Mouse (Mus musculus): ENCODE measurements around the gene Cmtm5. TPM values are rescaled to one million over a fixed set of nuclear protein-coding genes. Genes with fewer than 3 reads are reported as not detected.
A peak's percentile ranks its signal among the peaks of the same experiment; 100 is the strongest.

Cmtm5 gene
- polyA plus RNA-seq, 1 experiment from 2014 or later = 0.49 TPM

MicroRNA genes within 50 kb of the gene (microRNA counts, 519-probe panel; counts per million panel counts)
- microRNA mmu-miR-208a (7,850 counts per million, percentile 96 among the panel's probes with 10 or more counts), microRNA mmu-miR-208b (8,216 counts per million, percentile 100 among the panel's probes with 10 or more counts)

Small RNAs within 50 kb of the gene (microRNA-seq; reads per million reads assigned to microRNA genes)
- 12,836 reads per million, percentile 97 among the genes with 10 or more reads in this experiment for gene Mir208a (ENCODE audit: borderline number of aligned reads)
- 58,129 reads per million, percentile 99 among the genes with 10 or more reads in this experiment for gene Mir208b (ENCODE audit: borderline number of aligned reads)

Other genes starting within 250 kb of the Cmtm5 start
- 72.1 and 96.8 TPM in 2 replicates for gene Acin1, start 249.3 kb upstream of the Cmtm5 start, polyA plus RNA-seq (2014; fragmentation: Nextera tagmentation; extraction: Ambion mirVana)
- gene Gm29776, start 237.4 kb upstream of the Cmtm5 start, polyA plus RNA-seq (2014; fragmentation: Nextera tagmentation; extraction: Ambion mirVana) = 0.15 and 0.36 TPM in 2 replicates
- not detected in 2 replicates for gene Cebpe, start 224.1 kb upstream of the Cmtm5 start, polyA plus RNA-seq (2014; fragmentation: Nextera tagmentation; extraction: Ambion mirVana)
- gene Slc7a8, start 154.3 kb upstream of the Cmtm5 start, polyA plus RNA-seq (2014; fragmentation: Nextera tagmentation; extraction: Ambion mirVana) = 4.8 and 5.6 TPM in 2 replicates
- gene Rnf212b, start 122.1 kb upstream of the Cmtm5 start, polyA plus RNA-seq (2014; fragmentation: Nextera tagmentation; extraction: Ambion mirVana) = not detected in 2 replicates
- 6.5 and 6.7 TPM in 2 replicates for gene Homez, start 65.3 kb upstream of the Cmtm5 start, polyA plus RNA-seq (2014; fragmentation: Nextera tagmentation; extraction: Ambion mirVana)
- 0.94 and 1.8 TPM in 2 replicates for gene Ppp1r3e, start 58.7 kb upstream of the Cmtm5 start, polyA plus RNA-seq (2014; fragmentation: Nextera tagmentation; extraction: Ambion mirVana)
- gene Bcl2l2, start 52.9 kb upstream of the Cmtm5 start, polyA plus RNA-seq (2014; fragmentation: Nextera tagmentation; extraction: Ambion mirVana) = 3.3 TPM in 2 replicates
- gene Gm20521, start 52.8 kb upstream of the Cmtm5 start, polyA plus RNA-seq (2014; fragmentation: Nextera tagmentation; extraction: Ambion mirVana) = 0.31 TPM in 1 of 2 replicates, not detected in the other
- 89.5 and 99.0 TPM in 2 replicates for gene Pabpn1, start 43.8 kb upstream of the Cmtm5 start, polyA plus RNA-seq (2014; fragmentation: Nextera tagmentation; extraction: Ambion mirVana)
- gene Slc22a17, start 23.1 kb upstream of the Cmtm5 start, polyA plus RNA-seq (2014; fragmentation: Nextera tagmentation; extraction: Ambion mirVana) = 26.0 and 28.7 TPM in 2 replicates
- gene Efs, start 10.1 kb upstream of the Cmtm5 start, polyA plus RNA-seq (2014; fragmentation: Nextera tagmentation; extraction: Ambion mirVana) = 11.0 and 12.7 TPM in 2 replicates
- gene Il25, start 3.6 kb upstream of the Cmtm5 start, polyA plus RNA-seq (2014; fragmentation: Nextera tagmentation; extraction: Ambion mirVana) = not detected in 2 replicates
- gene Myh6, start 30.7 kb downstream of the Cmtm5 start, polyA plus RNA-seq (2014; fragmentation: Nextera tagmentation; extraction: Ambion mirVana) = 2,306 and 2,903 TPM in 2 replicates
- not detected in 2 replicates for gene Gm17428, start 40.7 kb downstream of the Cmtm5 start, polyA plus RNA-seq (2014; fragmentation: Nextera tagmentation; extraction: Ambion mirVana)
- 3,446 and 4,122 TPM in 2 replicates for gene Myh7, start 58.4 kb downstream of the Cmtm5 start, polyA plus RNA-seq (2014; fragmentation: Nextera tagmentation; extraction: Ambion mirVana)
- gene Ngdn, start 79.2 kb downstream of the Cmtm5 start, polyA plus RNA-seq (2014; fragmentation: Nextera tagmentation; extraction: Ambion mirVana) = 60.3 and 62.1 TPM in 2 replicates
- gene Zfhx2, start 156.1 kb downstream of the Cmtm5 start, polyA plus RNA-seq (2014; fragmentation: Nextera tagmentation; extraction: Ambion mirVana) = 2.9 and 3.1 TPM in 2 replicates
- gene Thtpa, start 158.5 kb downstream of the Cmtm5 start, polyA plus RNA-seq (2014; fragmentation: Nextera tagmentation; extraction: Ambion mirVana) = 12.4 and 15.1 TPM in 2 replicates
- 9.1 and 11.4 TPM in 2 replicates for gene Ap1g2, start 170.3 kb downstream of the Cmtm5 start, polyA plus RNA-seq (2014; fragmentation: Nextera tagmentation; extraction: Ambion mirVana)
- 0.31 and 0.59 TPM in 2 replicates for gene Jph4, start 180.7 kb downstream of the Cmtm5 start, polyA plus RNA-seq (2014; fragmentation: Nextera tagmentation; extraction: Ambion mirVana)

Measured in heart, embryonic 11.5 days (tissue).